Mouse (Mus musculus) stomach, postnatal 0 days (tissue): ENCODE measurements around the gene 6030445D17Rik. TPM values are rescaled to one million over a fixed set of nuclear protein-coding genes. Genes with fewer than 3 reads are reported as not detected.

Experiments
- ATAC-seq: fragments of 200-750 bp; cut with Nextera tagmentation; 2 replicates; pipeline ENCODE4 v1.8.0; 2017; ENCODE audit not compliant: low FRiP score, low TSS enrichment
- DNase-seq: peaks from one replicate; pipeline ENCODE4 v3.0.0-alpha.2; 2016; ENCODE audit warnings: low spot score
- H3K27ac ChIP-seq: fragments of 300-500 bp; sonication (generic); replicated peaks from 2 replicates; pipeline ENCODE4 v1.5.1; 2014; ENCODE audit warnings: mild to moderate bottlenecking, control low read depth
- H3K27me3 ChIP-seq: fragments of 300-500 bp; sonication (generic); 2 replicates; pipeline ENCODE4 v1.6.1; 2014; ENCODE audit warnings: low read length; ENCODE audit not compliant: control insufficient read depth, insufficient read depth
- H3K36me3 ChIP-seq: fragments of 300-500 bp; sonication (generic); 2 replicates; pipeline ENCODE4 v1.6.1; 2014; ENCODE audit warnings: low read length, mixed read lengths; ENCODE audit not compliant: control insufficient read depth, insufficient read depth
- H3K4me1 ChIP-seq: fragments of 300-500 bp; sonication (generic); replicated peaks from 2 replicates; pipeline ENCODE4 v1.6.1; 2014; ENCODE audit warnings: antibody characterized with exemption; ENCODE audit not compliant: control insufficient read depth, insufficient read depth
- H3K4me2 ChIP-seq: fragments of 300-500 bp; sonication (generic); replicated peaks from 2 replicates; pipeline ENCODE4 v1.6.1; 2014; ENCODE audit warnings: low read depth, mild to moderate bottlenecking, control low read depth, moderate library complexity
- H3K4me3 ChIP-seq: fragments of 300-500 bp; sonication (generic); 2 replicates; pipeline ENCODE4 v1.5.1; 2014; ENCODE audit warnings: low read depth, low read length, control low read depth
- H3K9ac ChIP-seq: fragments of 300-500 bp; sonication (generic); 2 replicates; pipeline ENCODE4 v1.6.1; 2014; ENCODE audit warnings: mild to moderate bottlenecking, low read length, control low read depth, mixed read lengths
- H3K9me3 ChIP-seq: fragments of 300-500 bp; sonication (generic); 2 replicates; pipeline ENCODE4 v1.6.1; 2016; ENCODE audit warnings: low read length; ENCODE audit not compliant: control insufficient read depth
- CTCF ChIP-seq: IDR thresholded peaks from 2 replicates; pipeline ENCODE4 v1.5.1; 2016; ENCODE audit warnings: antibody characterized with exemption, low read depth, mild to moderate bottlenecking, moderate library complexity
- EP300 ChIP-seq: optimal IDR thresholded peaks from 2 replicates; pipeline ENCODE3; 2016; ENCODE audit warnings: antibody characterized with exemption
- WGBS: fragments of 180-500 bp; shearing (Covaris S2); extraction: QIAGEN DNeasy Blood & Tissue Kit; methylation state at CpG from one replicate; pipeline ENCODE4 v1.1.7; 2014; 5-methylcytosine and 5-hydroxymethylcytosine counted together
- polyA plus RNA-seq: library from polyadenylated mRNA; unstranded; fragments of >200 nt; fragmentation: Nextera tagmentation; extraction: Ambion mirVana; gene quantifications from 2 replicates; pipeline ENCODE4 v1.2.1, GENCODE M21; 2015

The 6030445D17Rik gene
- polyA plus RNA-seq, 1 experiment from 2014 or later = 0.33 TPM

- no peak overlapping the region for H3K27ac ChIP-seq
- H3K36me3 ChIP-seq = no peaks in the 10 kb centered on the region
- TF ChIP-seq CTCF (no peak), EP300 (no peak)
- H3K27me3 ChIP-seq = no peaks in the 10 kb centered on the region; the same call in 1 of the 2 replicates
- H3K9ac ChIP-seq = no peak overlapping the region
- DNase-seq (no peak), ATAC-seq (no peak)
- WGBS = 58% methylated on average over 4 of the region's 4 CpGs
- no peak overlapping the region for H3K4me3 ChIP-seq
- H3K9me3 ChIP-seq = no peaks in the 10 kb centered on the region
- no peak overlapping the region for H3K4me2 ChIP-seq
- H3K4me1 ChIP-seq = 0 out of 2 replicates have a peak, but pooled peaks cover 1% of the 10 kb centered on the region
Measured at GRCm38 (mm10) chr4:136461206-136461605, 844 bp upstream of the 6030445D17Rik start.

- Histone ChIP-seq H3K36me3 (no peaks in the 10 kb centered on the region), H3K4me1 (0 out of 2 replicates have a peak, but pooled peaks cover 3% of the 10 kb centered on the region), H3K9ac (peak overlapping the region; percentile 74; the same call in 1 of the 2 replicates), H3K9me3 (no peaks in the 10 kb centered on the region), H3K4me3 (peak overlapping the region; percentile 69), H3K27me3 (no peaks in the 10 kb centered on the region; the same call in 1 of the 2 replicates), H3K4me2 (peak overlapping the region; percentile 97), H3K27ac (peak overlapping the region; percentile 90)
- DNase-seq (no peak), ATAC-seq (no peak)
- TF ChIP-seq CTCF = no peak
- 29% methylated on average over 6 of the region's 6 CpGs for WGBS
Measured at GRCm38 (mm10) chr4:136461761-136462085, 327 bp upstream of the 6030445D17Rik start.

- H3K36me3 ChIP-seq = no peaks in the 10 kb centered on the region
- ATAC-seq (peak; percentile 64; the same call in 1 of the 2 replicates), DNase-seq (no peak)
- 1% methylated on average over 8 of the region's 8 CpGs for WGBS
- no peaks in the 10 kb centered on the region for H3K9me3 ChIP-seq
- H3K9ac ChIP-seq = peak overlapping the region; percentile 74
- H3K27ac ChIP-seq = peak overlapping the region; percentile 90
- no peak for TF ChIP-seq EP300
- no peak for TF ChIP-seq CTCF
- peak overlapping the region; percentile 97 for H3K4me2 ChIP-seq
- peak overlapping the region; percentile 69 for H3K4me3 ChIP-seq
- 0 out of 2 replicates have a peak, but pooled peaks cover 3% of the 10 kb centered on the region for H3K4me1 ChIP-seq
- no peaks in the 10 kb centered on the region; the same call in 1 of the 2 replicates for H3K27me3 ChIP-seq
Measured at GRCm38 (mm10) chr4:136462839-136463178, 759 bp downstream of the 6030445D17Rik start.

- Histone ChIP-seq H3K4me1 (0 out of 2 replicates have a peak, but pooled peaks cover 3% of the 10 kb centered on the region), H3K36me3 (no peaks in the 10 kb centered on the region), H3K27ac (peak overlapping the region; percentile 53), H3K9me3 (no peaks in the 10 kb centered on the region), H3K4me2 (peak overlapping the region; percentile 97), H3K4me3 (peak overlapping the region; percentile 69; the same call in 1 of the 2 replicates), H3K9ac (no peak overlapping the region), H3K27me3 (no peaks in the 10 kb centered on the region; the same call in 1 of the 2 replicates)
- WGBS = 53% methylated on average over 9 of the region's 9 CpGs
- DNase-seq (no peak), ATAC-seq (no peak)
- TF ChIP-seq CTCF = no peak
- no peak for TF ChIP-seq EP300
Measured at GRCm38 (mm10) chr4:136463436-136463835, 1.4 kb downstream of the 6030445D17Rik start.

GRCm38 (mm10) chr4:136466226-136466625, 4.2 kb downstream of the 6030445D17Rik start:
- H3K36me3 ChIP-seq = no peaks in the 10 kb centered on the region
- H3K27ac ChIP-seq = peak overlapping the region; percentile 61
- no peaks in the 10 kb centered on the region for H3K9me3 ChIP-seq
- peaks cover 6% of the 10 kb centered on the region; the same call in 1 of the 2 replicates for H3K4me1 ChIP-seq
- no peaks in the 10 kb centered on the region; the same call in 1 of the 2 replicates for H3K27me3 ChIP-seq
- ATAC-seq (no peak), DNase-seq (peak; percentile 33)
- no peak overlapping the region for H3K4me2 ChIP-seq
- WGBS = 34% methylated on average over 4 of the region's 4 CpGs
- H3K4me3 ChIP-seq = no peak overlapping the region
- H3K9ac ChIP-seq = no peak overlapping the region
- TF ChIP-seq CTCF = no peak
- TF ChIP-seq EP300 = no peak

GRCm38 (mm10) chr4:136468553-136469327, 6.7 kb downstream of the 6030445D17Rik start:
- no peaks in the 10 kb centered on the region; the same call in 1 of the 2 replicates for H3K27me3 ChIP-seq
- no peaks in the 10 kb centered on the region for H3K9me3 ChIP-seq
- ATAC-seq (peak; percentile 45; the same call in 1 of the 2 replicates), DNase-seq (peak; percentile 28)
- no peak overlapping the region for H3K4me3 ChIP-seq
- 64% methylated on average over 14 of the region's 14 CpGs for WGBS
- no peak overlapping the region for H3K9ac ChIP-seq
- H3K4me2 ChIP-seq = peak overlapping the region; percentile 72
- H3K36me3 ChIP-seq = no peaks in the 10 kb centered on the region
- H3K4me1 ChIP-seq = peaks cover 6% of the 10 kb centered on the region; the same call in 1 of the 2 replicates
- peak overlapping the region; percentile 98 for H3K27ac ChIP-seq
- TF ChIP-seq EP300 (no peak), CTCF (no peak)
